Mouse (Mus musculus) T-cell, adult 2 months (primary cell): ENCODE results near the gene Slc1a1.

Experiments used
- DNase-seq: peaks from one replicate; pipeline ENCODE4 v3.0.0; 2022; ENCODE audit warnings: low spot score

Slc1a1 gene

DNA sequence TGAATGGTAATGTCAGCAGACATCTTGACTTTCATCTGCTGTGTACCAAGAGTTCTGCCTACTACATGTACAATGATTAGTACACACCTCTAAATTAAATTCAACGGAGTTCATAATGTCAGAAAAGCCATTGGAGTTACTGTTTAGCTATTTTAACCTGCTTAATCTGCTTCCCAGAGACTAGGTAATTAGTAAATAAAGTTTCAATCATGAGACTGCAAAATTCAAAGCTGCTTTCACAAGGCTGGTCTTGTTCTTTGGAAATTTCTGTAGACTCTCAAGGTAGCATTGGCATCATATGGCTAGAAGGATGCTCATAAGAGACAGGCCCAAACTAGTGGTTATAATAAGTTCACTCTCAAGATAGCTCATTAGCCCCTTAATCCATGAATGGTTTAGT lies 20.0 kb downstream of the Slc1a1 start:
- no peak for DNase-seq

DNA sequence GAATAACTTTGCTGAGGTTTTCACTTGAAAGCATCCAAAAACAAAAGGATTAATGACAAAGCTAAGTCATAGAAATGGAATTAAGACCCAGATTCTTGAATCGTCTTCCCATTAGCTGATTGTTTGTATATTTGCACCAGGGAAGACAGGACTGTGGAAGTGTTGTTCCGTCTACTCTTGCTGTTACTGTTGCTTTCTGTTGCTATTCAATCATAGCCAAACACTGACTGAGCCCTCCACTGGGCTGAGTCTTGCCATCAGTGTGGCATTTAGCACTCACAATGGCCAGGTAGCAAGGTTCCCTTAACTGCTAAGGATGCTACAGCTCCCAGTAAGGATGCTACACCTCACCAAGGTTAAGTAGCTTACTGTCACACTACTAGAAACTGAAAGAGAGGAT lies 25.4 kb downstream of the Slc1a1 start:
- no peak for DNase-seq

DNA sequence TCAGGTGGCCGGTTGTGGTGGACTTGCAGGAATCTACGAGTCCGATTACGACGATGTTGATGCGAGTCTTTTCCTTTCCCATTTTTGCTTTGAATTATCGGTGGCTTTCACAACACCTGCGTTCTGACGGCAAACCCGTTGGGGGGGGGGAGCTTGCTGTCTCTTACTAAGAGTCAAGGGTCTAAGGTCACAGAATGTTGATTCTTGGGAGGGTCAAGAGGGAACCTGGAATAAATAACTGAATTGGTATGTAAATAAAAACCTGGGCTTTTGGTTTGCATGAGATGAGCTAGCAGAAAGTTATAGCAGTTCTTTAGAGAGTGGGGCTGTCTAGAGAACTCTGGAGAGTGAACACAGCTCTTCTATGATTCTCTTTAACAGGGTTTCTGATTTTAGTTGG lies 28.8 kb downstream of the Slc1a1 start:
- DNase-seq: no peak

DNA sequence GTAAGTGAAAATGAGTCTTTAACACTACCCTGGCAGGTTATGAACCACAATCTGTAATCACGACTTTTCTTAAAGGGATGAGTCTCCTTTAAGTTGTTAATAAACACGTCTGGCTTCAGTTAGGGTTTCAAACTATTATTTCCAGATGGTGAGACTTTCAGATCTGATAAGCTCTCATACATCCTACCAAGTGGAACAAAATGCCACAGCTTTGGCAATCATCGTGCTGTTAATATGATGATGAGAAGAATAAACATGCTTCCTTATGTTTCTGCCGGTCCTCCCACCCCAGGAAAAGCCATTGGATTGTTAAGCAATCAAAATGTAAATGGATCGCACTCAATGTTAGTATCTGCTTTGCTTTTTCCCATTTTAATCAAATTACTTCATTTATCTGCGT lies 30.1 kb downstream of the Slc1a1 start:
- no peak for DNase-seq

DNA sequence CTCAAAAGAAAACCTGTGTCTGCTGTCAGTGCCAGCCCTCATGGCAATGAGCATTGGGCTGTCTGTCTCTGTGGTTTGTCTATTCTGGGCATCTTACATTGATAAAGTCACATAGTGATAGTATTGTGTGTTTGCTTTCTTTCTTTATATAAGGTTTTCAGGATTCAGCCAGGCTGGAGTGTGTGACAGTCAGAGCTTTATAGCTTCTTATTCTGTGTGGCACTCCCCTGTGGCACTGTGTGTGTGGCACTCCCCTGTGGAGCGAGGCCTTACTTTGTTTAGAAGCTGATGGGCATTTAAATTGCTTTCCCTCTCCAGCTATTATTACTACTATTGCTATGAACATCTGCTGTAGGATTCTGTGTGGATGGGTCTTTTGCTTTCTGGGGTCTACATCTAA lies 30.7 kb downstream of the Slc1a1 start:
- DNase-seq: no peak

DNA sequence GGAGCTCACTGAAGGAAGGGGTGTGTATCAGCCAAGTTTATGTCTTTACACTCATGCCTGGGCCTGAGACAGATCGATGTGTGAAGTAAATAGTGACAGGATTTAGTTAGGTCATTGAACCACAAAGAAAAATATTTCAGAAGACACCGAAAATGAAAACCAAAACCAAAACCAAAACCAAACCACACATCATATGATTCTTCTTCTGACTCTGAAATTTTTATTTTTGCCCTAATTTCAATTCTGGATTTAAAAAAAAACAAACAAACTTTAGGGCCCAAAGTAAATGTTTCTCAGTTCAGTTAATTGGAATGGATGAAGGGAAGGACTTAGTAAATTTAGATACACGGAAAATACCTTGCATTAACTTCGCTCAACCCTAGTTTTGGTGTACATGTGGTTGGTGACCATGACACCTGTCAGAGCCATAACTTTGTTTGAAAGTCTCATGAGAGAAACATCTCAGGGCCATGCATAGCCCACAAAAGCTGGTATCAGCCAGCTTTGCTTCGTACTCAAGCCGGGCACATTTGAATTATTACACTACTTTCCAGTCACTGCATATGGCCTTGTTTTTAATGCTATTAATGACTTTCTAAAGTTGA lies 34.5 kb downstream of the Slc1a1 start:
- DNase-seq: no peak

DNA sequence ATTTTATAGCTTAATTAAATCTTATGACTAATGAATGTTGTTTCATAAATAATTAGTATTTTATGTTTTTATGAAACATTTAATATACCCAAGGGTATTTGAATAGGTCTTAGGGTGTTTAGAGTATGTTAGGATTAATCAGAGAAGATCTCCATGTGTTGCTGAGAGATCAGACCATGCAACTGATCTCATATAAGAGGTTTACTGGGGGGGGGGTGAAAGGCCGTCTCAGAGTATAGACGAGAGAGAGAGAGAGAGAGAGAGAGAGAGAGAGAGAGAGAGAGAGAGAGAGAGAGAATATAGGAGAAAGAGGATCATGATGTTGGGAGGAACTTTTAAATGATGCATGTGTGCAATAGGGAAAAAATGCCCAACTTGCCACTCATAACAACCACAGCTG lies 35.5 kb downstream of the Slc1a1 start:
- no peak for DNase-seq

DNA sequence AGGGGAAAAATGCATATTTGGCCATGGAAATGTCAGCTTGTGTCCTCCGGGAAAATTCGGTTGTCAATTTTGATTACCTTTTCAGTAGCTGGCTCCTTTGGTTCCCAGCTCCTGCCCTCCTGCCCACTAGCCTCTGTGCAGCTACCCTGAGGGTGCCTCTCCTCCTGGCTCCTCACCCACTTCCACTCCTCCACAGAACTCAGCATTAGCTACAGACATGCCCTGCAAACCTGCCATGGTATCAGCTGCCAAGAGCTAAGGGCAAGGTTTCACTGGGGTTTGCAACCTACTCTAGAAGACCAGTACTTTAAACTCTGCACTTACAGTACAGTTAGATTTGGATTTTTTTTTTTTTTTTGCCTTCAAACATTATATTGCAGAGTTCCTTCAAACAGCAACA lies 44.6 kb downstream of the Slc1a1 start:
- DNase-seq: no peak

DNA sequence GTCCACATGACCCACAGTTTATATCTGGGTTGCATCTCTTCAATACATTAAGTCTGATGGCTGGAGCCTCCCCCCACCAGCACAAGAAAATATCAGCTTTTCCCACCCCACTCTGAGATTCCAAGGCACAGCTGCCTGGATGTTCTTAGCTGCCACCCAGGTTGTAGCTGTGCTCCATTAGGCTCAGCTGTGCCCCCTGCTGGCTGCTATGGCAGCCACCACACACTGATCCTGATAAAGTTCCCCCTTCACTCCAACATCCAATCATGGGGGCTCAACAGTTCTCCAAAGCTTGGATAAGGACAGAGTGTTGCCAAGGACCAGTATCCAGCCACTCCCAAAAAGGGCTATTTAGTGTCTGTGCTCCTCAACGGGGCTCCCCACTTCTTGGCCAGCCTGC lies 48.3 kb downstream of the Slc1a1 start:
- no peak for DNase-seq

DNA sequence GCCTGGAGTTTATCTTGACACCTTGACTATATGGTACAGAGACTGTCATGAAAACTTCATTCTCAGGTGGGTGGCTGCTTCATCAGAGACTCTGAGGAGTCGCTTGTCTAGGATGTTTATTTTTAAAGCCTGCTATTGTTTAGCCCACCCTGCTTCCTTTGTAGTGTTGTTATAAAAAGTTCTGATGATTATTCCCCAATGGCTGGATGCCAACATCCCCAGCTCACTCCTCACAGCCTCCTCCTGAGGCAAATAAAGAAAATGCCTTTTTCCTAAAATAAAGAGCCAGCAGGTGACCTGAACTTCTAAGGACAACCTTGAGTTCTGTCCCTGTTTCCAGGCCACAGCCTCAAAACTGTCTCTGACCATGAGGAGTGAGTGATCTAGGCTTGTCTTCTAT lies 53.6 kb downstream of the Slc1a1 start:
- DNase-seq: no peak

DNA sequence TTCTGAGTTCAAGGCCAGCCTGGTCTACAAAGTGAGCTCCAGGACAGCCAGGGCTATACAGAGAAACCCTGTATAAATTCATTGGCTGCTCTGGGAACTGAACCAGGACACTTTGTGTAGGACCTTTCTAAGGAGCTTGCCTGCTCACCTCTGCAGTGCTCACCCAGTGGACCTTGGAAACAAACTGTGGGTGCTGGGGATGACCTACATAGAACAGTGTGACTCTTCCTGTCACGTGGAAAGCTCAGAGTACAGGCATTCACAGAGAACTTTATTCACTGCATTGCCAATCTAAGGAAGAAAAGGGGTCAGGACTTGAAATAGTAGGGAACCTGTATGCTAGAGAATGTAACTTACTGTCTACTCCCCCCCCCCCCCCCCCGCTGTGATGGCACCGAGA lies 54.4 kb downstream of the Slc1a1 start:
- no peak for DNase-seq

DNA sequence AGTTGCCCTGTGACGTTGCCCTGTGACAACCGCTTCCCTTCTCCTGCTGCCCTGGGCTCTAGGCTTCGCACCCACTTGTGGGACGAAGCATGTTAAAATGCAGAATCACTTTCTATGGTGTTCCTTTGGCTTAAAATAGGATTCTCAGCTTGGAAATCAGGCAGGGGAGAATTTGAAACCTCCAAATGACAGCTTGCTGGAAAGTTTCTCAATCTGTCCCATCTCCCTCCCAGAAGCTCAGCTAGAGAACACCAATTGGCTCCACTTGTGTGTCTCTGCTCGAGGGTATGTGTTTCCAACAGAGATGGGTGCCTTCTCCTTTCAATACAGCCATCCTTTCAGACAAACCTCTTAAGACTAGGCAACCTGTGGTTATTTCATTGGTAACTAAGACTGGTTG lies 56.4 kb downstream of the Slc1a1 start:
- no peak for DNase-seq

DNA sequence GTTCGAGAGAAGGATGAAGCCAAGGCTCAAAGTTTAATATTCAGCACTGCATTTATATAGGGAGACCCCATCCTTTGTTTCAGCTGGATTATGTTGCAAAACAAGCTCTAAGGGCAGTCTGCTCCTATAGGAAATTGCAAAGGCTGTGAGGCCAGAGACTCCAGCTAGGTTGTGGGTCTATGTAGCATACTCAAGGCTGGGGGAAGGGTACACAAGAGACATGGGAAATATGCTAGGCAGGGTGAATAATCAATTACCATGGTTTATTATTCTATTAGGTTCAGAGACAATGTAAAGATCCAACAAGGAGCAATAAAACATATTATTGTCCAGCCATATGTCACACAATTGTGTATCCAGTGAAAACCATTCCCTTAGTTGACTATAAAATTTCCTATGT lies 57.0 kb downstream of the Slc1a1 start:
- DNase-seq: no peak

DNA sequence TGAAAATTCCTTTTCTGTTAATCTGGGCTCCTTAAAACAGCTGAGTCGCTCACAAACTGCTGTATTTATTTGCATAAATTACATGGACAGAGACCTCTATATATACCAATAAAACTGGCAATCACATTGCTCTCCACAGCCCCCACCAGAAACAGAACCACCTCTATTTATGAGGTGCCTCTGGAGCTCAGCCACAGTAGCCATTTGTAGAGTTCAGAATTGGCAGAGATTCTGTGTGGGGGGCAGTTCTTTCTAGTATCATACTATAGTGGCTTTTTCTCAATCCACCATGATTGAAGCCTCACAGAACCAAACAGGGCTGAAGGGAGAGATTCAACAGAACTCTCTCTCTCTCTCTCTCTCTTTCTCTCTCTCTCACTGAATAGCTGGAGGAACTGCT lies 61.8 kb downstream of the Slc1a1 start:
- DNase-seq: no peak

DNA sequence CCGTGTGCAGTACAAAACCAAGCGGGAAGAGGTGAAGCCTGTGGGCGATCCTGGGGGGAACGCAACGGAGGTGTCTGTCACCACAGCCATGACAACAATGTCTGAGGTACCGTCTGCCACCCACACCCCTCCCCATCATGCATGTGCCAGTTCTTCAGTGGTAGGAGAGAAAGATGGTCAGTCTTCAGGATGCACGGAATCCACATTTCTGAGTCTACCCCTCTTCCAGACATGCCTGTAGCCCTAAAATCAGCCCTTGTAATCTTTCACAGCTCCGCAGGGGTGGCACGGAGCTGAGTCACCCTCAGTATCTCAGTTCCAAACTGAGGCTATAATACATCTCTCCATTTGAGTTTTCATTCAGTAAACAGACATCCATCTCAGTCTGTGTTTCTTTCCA lies 62.6 kb downstream of the Slc1a1 start:
- no peak for DNase-seq

DNA sequence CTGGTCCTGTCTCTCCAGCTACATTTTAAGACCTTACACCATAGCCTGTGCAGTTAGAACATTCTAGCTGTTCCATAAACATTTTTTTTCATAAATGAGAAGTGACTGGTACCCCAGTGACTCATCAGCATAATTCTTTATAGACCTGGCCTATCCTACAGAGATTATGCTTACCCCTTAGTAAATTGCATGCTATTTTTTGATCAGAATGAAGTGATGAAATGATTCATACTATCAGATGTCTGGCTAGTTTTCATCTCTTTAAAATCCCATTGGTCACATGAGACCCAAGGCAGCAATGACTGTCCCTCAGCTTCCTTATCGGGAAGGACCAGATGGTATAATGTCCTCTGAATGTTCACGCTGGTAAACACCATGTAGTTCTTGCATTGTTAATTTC lies 65.9 kb downstream of the Slc1a1 start:
- DNase-seq: no peak

DNA sequence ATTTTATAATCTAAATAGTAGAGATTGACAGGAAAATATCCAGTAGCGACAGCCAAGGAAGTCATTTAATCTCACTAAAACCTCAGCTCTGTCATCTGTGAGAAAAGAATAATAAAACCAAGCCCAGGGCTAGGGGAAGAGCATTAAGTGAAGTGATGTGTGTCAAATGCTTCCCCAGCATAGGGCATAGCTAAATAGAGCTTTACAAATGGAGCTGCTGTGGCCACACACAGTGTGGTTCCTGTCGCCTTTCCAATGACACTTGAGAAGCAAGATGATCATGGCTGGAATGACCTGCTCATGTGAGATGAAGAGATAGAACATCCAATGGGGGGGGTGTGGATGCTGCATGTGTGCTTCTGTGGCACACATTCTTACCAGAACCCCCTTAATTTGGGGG lies 67.3 kb downstream of the Slc1a1 start:
- DNase-seq: no peak

DNA sequence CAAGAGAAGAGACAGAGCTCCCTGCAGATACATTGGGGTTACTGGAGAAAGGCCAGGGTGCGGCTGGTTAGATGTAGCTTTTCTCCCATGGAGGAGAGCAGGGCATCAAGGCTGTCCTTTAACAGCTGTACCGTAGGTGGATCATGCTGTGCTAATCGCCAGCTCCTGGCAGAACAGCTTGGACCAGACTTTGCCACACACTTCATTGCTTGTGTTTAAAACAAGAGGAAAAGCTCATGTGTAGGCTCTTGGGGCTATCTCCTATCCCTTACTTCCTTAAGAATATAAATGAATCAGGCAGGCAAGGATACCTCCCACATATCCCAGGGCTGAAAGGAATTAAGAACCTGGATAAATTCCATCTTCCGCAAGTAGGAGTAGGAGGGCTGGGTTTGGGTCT lies 68.0 kb downstream of the Slc1a1 start:
- no peak for DNase-seq

DNA sequence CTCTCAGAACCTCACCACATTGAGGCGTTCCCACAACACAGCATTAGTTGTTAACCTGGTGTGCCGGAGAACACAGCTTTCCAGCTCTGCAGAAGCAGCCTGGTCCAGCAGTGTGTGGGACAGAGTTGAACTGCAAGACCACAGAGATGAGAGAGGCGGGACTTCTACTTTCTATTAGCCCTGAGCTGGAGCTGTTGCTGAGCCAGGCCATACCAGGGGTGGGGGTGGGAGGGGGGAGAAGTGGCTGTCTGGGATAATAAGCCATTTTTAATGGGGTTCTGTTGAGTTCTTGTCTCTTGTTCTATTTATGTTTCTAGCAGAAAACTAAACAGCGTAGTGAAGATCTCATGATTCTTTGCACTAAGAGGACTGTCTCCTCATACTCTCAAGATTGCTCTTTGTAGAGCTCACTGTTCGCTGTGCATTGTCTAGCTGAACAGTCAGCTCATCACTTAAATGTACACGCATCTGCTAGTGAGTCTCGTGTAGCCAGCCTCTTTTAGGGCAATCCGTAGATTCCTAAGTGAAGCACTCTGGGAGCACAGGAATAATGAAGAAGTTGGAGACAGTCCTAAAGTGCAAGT lies 68.8 kb downstream of the Slc1a1 start:
- DNase-seq: no peak

DNA sequence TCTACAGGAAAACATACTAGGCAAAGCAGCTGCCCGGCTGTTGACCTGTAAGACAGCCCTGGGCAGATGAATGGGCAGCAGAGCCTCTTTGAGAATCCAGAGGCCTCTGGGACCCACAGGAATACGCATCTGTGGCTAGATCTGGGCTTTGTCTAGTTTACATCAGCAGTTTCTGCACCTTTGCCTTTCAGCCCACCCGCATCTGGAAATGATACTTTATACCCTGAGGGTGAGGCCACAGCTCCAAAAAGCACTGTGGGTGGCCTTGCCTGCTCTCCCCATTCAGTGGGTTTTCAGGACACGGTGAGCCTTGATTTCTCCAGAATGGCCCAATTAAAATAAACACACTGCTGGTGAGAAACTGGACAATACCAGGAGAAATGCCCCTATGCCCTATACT lies 73.3 kb downstream of the Slc1a1 start:
- no peak for DNase-seq

DNA sequence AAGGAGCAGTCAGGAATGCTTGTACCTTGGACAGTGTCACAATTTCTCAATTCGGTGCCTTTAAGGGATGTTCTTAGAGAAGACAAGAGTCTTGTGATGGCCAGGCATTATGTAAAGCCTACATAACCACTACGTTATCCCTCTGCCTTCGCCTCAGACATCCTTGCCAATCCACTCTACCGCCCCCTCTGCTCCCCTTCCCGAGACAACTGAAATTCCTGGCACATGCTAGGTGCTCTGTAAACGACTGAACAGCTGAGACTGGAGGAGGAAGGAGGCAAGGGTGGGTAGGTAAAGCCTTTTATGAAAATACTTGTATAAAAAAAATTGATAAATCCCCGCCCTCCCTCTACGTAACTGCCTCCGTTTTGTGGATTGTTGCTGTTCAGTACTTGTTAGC lies 73.8 kb downstream of the Slc1a1 start:
- DNase-seq: no peak

DNA sequence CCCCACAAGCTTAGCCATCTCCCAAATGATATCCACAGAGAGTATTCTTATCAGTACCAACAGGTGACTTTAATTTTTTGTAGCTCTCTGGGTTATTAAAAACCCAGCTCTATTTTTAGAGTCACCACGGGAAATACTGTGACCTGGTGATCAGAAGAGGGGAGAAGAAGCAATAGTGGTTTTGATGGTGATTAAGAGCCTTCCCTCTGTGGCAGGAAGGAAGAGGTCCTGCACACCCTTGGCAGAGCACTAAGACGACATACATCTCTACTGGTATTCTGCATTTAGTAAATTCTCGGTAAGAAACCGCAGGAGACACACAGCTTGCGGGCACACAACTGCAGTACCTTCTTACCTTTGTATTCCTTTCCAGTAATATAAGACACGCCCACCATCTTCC lies 79.7 kb downstream of the Slc1a1 start:
- no peak for DNase-seq

DNA sequence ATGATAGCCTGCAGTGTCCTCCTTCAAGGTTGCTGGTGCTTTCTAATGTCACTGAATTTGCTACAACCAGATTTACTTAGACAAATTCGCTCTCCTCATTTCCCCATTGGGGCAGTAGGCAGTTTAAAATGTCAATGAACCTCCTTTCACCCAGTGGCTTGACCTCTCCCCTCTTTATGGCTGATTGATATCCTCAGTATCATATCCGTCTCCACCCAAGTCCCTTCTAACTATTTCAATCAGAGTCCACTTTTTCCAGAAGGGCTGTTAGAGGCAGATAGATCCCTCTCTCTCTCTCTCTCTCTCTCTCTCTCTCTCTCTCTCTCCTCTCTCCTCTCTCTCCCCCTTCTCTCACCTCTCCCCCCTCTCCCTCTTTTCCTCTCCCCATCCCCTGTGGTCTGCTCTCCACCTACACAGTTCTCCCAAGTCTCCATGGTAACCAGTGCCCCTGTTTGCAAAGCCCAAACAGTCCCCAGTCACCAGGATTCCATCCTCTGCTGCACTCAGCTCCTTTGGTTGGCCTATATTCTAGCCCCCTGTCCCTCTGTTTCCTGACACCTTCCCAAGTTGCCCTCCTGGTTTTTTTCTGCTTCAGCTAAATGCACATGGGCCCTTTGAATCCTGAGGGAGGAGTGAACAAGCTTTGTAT lies 80.9 kb downstream of the Slc1a1 start:
- DNase-seq: no peak

DNA sequence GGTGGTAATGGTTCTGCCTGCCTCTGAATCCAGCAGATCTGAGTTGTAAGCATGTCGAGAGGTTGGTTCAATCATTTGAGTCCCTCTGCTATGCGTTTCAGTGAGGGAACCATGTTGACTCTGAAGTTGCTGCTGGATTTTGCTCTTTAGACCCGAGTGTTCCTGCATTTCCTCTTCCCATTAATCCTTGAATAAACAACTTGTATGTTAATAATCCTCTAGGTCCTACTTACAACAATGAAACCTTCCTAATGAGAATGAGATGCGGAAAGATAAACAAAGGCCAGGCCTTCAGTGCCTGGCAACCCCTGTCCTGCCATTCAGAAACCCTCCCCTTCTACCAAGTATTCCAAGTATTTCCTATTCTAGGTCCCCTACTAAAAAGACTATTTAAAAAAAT lies 81.6 kb downstream of the Slc1a1 start:
- no peak for DNase-seq
